Mouse (Mus musculus): ENCODE measurements around the gene Gata2.

GRCm38 (mm10) chr6:88152979-88153378 is 40.7 kb upstream of the Gata2 start:
- TF ChIP-seq POLR2A (IDR thresholded peaks at IDR 0.05; ENCODE audit: low read depth, low read length), result no peak
- no peak for TF ChIP-seq CTCF (IDR thresholded peaks at IDR 0.05; ENCODE audit: extremely low read depth, insufficient read length, insufficient replicate concordance, low read depth, low read length)

Data from small intestine, adult 2 months (tissue).